Mouse (Mus musculus) MEL (cell line): ENCODE data around the gene Cntfr.

Experiments used
- CTCF ChIP-seq, 3 experiments: IDR thresholded peaks in 2 of 3; conservative IDR thresholded peaks in 1 of 3; 2 replicates each; pipeline ENCODE4 v1.5.1; 2011 to 2012; ENCODE audit warnings: low read length in 3 of 3, low read depth in 2 of 3, mild to moderate bottlenecking in 2 of 3, improper control_type of control experiment in 1 of 3, inconsistent platforms in 1 of 3, mixed read lengths in 1 of 3, moderate library complexity in 1 of 3; ENCODE audit not compliant: control insufficient read depth in 1 of 3, insufficient read depth in 1 of 3, poor library complexity in 1 of 3, severe bottlenecking in 1 of 3
- GATA1 ChIP-seq: IDR thresholded peaks from 2 replicates; pipeline ENCODE4 v1.6.1; 2011; ENCODE audit warnings: low read depth, low read length, improper control_type of control experiment
- POLR2A ChIP-seq, 2 experiments: IDR thresholded peaks; 2 replicates each; pipeline ENCODE4 v1.6.1; 2011 to 2012; ENCODE audit warnings: low read length in 2 of 2, mild to moderate bottlenecking in 2 of 2, control low read depth in 1 of 2, improper control_type of control experiment in 1 of 2, low read depth in 1 of 2, moderate library complexity in 1 of 2; ENCODE audit not compliant: control insufficient read depth in 1 of 2, insufficient read depth in 1 of 2, poor library complexity in 1 of 2
- TCF12 ChIP-seq: IDR thresholded peaks from 2 replicates; pipeline ENCODE4 v1.6.1; 2014; ENCODE audit warnings: low read depth, mild to moderate bottlenecking, inconsistent platforms, low read length, improper control_type of control experiment, moderate library complexity

DNA sequence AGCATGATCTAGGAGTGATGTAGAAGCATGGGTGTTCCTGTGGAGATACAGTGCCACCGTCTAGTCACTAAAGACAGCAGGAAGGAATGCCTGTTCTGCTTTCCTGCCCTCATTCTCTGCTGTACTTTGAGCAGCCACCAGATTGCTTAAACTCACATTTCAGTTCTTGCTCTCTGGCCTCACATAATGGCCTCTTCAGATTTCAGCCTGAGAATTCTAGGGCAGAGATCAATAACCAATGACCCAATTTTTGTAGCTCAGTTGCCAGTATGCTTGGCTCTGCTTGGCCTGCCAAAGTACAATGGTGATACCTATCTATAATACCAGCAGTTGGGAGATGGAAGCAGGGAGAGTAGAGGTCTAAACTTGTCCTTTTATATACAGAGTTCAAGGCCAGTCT, 48.1 kb upstream of the Cntfr start:
- TF ChIP-seq GATA1: no peak
- no peak for TF ChIP-seq TCF12
- no peak for TF ChIP-seq POLR2A (IDR thresholded peaks at IDR 0.05; ENCODE audit: control insufficient read depth in 1 of 2, insufficient read depth in 1 of 2, low read depth in 1 of 2, low read length in 2 of 2, poor library complexity in 1 of 2)
- no peak for TF ChIP-seq CTCF (IDR thresholded peaks at IDR 0.05 in 2 of 3, conservative IDR thresholded peaks at IDR 0.05 in 1 of 3; ENCODE audit: control insufficient read depth in 1 of 3, insufficient read depth in 1 of 3, low read depth in 2 of 3, low read length in 3 of 3, poor library complexity in 1 of 3, severe bottlenecking in 1 of 3)
